ENCODE assay signal across 11 mouse cellular contexts in genomic region chr15:59145679-59146078, GRCm38 (mm10).
DNase-seq lines count a peak whose midpoint lies in the region; ATAC-seq lines count a peak whose summit lies in the region.
"Had no signal": no experiment of that assay in that cellular context is flagged by ENCODE, and none has a peak within 500 bp of the region (broad histone marks: within the 10 kb centered on the region; RNA-seq: fewer than 3 reads in every experiment).

No protein-coding gene starts in this region.

- ATAC-seq in heart, embryonic 16.5 days (replicated peaks; ENCODE audit: extremely low read depth, insufficient read depth, low FRiP score): 0 out of 2 replicates have a peak, but pooled peaks have one; percentile 10
- ATAC-seq in inflammation-experienced regulatory T-cells, adult 6 months: peak; percentile 32
- ATAC-seq in neutrophil, adult 5-6 weeks (ENCODE audit: extremely low read depth, insufficient number of reproducible peaks, low FRiP score, poor library complexity, severe bottlenecking): 0 out of 2 replicates have a peak, but pooled peaks have one; percentile 39

- 70% methylated on average over 5 of the region's 5 CpGs for WGBS in heart, embryonic 16.5 days

- no peak overlapping the region for H3K4me3 ChIP-seq in heart, embryonic 16.5 days (ENCODE audit: low read length)

- H3K4me1 ChIP-seq in heart, embryonic 16.5 days (ENCODE audit: control insufficient read depth, insufficient read depth, low read length): peaks cover 2% of the 10 kb centered on the region; the same call in 1 of the 2 replicates

- no peaks in the 10 kb centered on the region for H3K36me3 ChIP-seq in heart, embryonic 16.5 days (ENCODE audit: control insufficient read depth, insufficient read depth)

- H3K27ac ChIP-seq in heart, embryonic 16.5 days (ENCODE audit: low read length): no peak overlapping the region
- H3K27ac ChIP-seq: kidney, postnatal 0 days had no signal

- H3K27me3 ChIP-seq in heart, embryonic 16.5 days (ENCODE audit: control insufficient read depth, insufficient read depth, low read length): no peaks in the 10 kb centered on the region

- no peak overlapping the region for H3K9ac ChIP-seq in heart, embryonic 16.5 days (ENCODE audit: low read length)

- H3K9me3 ChIP-seq in heart, embryonic 16.5 days (replicated peaks; ENCODE audit: control insufficient read depth, low read length): no peaks in the 10 kb centered on the region

- intact Hi-C loops in heart, postnatal 36 days (cut with DNase I): no loop called here
- intact Hi-C loops in left cerebral cortex, postnatal 36 days (cut with DNase I): no loop called here

- H3K4me2 ChIP-seq in heart, embryonic 16.5 days (ENCODE audit: low read depth, low read length): peak overlapping the region; percentile 19; the same call in 1 of the 2 replicates

- no peak for DNase-seq in heart, postnatal 36 days
- peak; percentile 66 for DNase-seq in ES-CJ7 (ENCODE audit: low read depth, low spot score)
- no peak for DNase-seq in left cerebral cortex, postnatal 36 days (ENCODE audit: low spot score in 2 of 2)
- no peak for DNase-seq in embryo, embryonic 9.5 days (ENCODE audit: extremely low spot score)
- DNase-seq in gastrocnemius, adult 18-20 months (ENCODE audit: low spot score): no peak
- DNase-seq: cerebellum, postnatal 25 days; gastrocnemius, postnatal 10 days had no signal
